Mouse (Mus musculus): ENCODE results near the gene Lrmda.

Lrmda gene

DNA sequence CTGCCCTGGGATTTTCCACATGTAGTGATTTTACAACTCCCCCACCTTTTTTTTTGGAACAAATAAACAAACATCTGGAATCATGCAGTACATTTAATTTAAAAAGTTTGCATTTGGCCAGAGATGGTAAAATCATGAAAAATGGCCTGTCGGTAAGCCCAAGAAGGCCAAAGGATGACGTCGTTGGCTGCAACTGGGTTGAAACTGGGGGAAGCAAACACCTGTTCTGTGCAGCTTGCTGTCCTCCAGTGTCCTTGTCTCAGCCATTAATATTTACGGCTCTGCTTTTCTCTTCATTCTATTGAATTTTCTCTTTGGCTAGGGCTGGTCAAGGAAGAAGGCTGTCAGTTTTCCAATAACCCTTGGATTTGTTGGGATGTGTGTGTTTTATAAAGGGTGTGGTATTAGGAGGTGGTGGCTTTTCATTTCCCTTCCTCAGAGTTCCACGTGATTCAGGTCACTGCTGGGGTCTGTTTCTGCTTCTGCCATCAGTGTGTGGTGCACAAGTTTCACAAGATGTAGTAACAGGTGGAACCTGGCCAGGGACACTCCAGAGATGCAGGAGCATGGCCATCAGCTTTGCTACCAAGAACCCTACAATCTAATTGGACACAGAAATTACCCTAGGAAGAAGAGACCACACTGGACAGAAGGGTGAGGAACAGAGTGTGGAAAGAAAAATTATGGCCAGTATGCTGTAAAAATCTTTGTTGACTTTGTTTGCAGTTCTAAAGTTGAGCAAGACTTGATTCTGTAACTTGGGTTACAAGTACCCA is 827.7 kb downstream of the Lrmda start:
- H3K4me1 ChIP-seq (replicated peaks; ENCODE audit: low read depth, low read length), result no peaks in the 10 kb centered on the region
- no peak for TF ChIP-seq NANOG (IDR thresholded peaks at IDR 0.05; ENCODE audit: borderline replicate concordance, low read length)
- TF ChIP-seq POU5F1 (IDR thresholded peaks at IDR 0.05; ENCODE audit: borderline replicate concordance, low read length), result no peak
- no peak for TF ChIP-seq CTCF (conservative IDR thresholded peaks at IDR 0.05; ENCODE audit: low read length)
- peaks cover 26% of the 10 kb centered on the region for H3K9me3 ChIP-seq (ENCODE audit: low read length)
- H3K36me3 ChIP-seq (ENCODE audit: insufficient read depth, low read length), result no peaks in the 10 kb centered on the region
- H3K27me3 ChIP-seq (ENCODE audit: insufficient read depth, low read length), result no peaks in the 10 kb centered on the region
- H3K4me3 ChIP-seq (replicated peaks; ENCODE audit: low read length), result no peak overlapping the region

- H3K4me1 ChIP-seq (replicated peaks; ENCODE audit: low read depth, low read length), result no peaks in the 10 kb centered on the region
These were observed 829.6 kb downstream of the Lrmda start for GRCm38 (mm10) chr14:22849108-22849507.

DNA sequence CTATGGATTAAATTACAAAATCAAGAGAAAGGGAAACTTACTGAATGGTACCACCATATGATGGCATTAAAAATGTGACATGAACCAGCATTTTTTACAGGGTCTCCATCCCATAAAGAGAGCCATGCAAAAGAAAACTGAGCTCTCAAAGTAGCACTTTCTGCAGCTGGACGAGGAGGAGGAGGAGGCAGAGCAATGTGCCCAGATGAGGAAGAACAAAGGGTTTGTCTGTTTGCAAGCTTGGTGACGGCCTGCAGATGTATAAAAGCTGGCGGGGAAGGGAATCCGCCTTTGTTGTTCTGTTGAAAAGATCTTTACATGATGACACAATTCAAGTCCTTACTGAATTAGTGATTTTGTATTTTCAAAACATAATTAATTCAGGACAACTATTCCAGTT is 841.1 kb downstream of the Lrmda start:
- no peaks in the 10 kb centered on the region for H3K9me3 ChIP-seq (ENCODE audit: low read length)
- H3K27me3 ChIP-seq (ENCODE audit: insufficient read depth, low read length), result no peaks in the 10 kb centered on the region
- TF ChIP-seq CTCF (conservative IDR thresholded peaks at IDR 0.05; ENCODE audit: low read length) (no peak), NANOG (IDR thresholded peaks at IDR 0.05; ENCODE audit: borderline replicate concordance, low read length) (no peak), POU5F1 (IDR thresholded peaks at IDR 0.05; ENCODE audit: borderline replicate concordance, low read length) (no peak)
- H3K4me3 ChIP-seq (replicated peaks; ENCODE audit: low read length), result no peak overlapping the region
- no peaks in the 10 kb centered on the region for H3K36me3 ChIP-seq (ENCODE audit: insufficient read depth, low read length)
- H3K4me1 ChIP-seq (replicated peaks; ENCODE audit: low read depth, low read length), result no peaks in the 10 kb centered on the region

More at GRCm38 (mm10) chr14:22849108-22849507, 829.6 kb downstream of the Lrmda start:
- no peaks in the 10 kb centered on the region for H3K36me3 ChIP-seq (ENCODE audit: insufficient read depth, low read length)
- no peak overlapping the region for H3K4me3 ChIP-seq (replicated peaks; ENCODE audit: low read length)
- no peaks in the 10 kb centered on the region for H3K27me3 ChIP-seq (ENCODE audit: insufficient read depth, low read length)
- TF ChIP-seq NANOG (IDR thresholded peaks at IDR 0.05; ENCODE audit: borderline replicate concordance, low read length), result no peak
- TF ChIP-seq CTCF (conservative IDR thresholded peaks at IDR 0.05; ENCODE audit: low read length), result no peak
- TF ChIP-seq POU5F1 (IDR thresholded peaks at IDR 0.05; ENCODE audit: borderline replicate concordance, low read length), result no peak
- peaks cover 26% of the 10 kb centered on the region for H3K9me3 ChIP-seq (ENCODE audit: low read length)

DNA sequence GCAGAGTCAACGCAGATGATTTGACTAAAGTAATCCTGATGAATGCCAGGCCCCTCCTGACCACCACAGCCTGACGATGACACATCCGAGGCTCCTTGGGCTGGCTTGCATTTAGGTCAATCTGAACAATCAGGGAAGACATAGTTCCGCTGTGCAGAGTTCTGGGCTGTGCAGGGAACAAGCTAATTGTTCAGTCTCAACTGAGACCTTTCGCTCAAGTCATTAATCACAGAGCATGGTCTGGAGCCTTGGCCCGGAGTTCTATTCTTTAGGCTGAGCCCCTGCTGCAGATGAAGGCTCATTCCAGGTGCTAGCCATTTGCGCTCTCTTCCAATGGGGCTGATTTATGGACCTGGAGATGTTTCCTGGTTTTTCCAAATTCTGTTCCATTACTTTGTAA is 844.6 kb downstream of the Lrmda start:
- H3K4me1 ChIP-seq (replicated peaks; ENCODE audit: low read depth, low read length), result no peaks in the 10 kb centered on the region
- TF ChIP-seq NANOG (IDR thresholded peaks at IDR 0.05; ENCODE audit: borderline replicate concordance, low read length) (no peak), CTCF (conservative IDR thresholded peaks at IDR 0.05; ENCODE audit: low read length) (no peak), POU5F1 (IDR thresholded peaks at IDR 0.05; ENCODE audit: borderline replicate concordance, low read length) (no peak)
- no peaks in the 10 kb centered on the region for H3K36me3 ChIP-seq (ENCODE audit: insufficient read depth, low read length)
- H3K27me3 ChIP-seq (ENCODE audit: insufficient read depth, low read length), result no peaks in the 10 kb centered on the region
- no peaks in the 10 kb centered on the region for H3K9me3 ChIP-seq (ENCODE audit: low read length)
- H3K4me3 ChIP-seq (replicated peaks; ENCODE audit: low read length), result no peak overlapping the region

DNA sequence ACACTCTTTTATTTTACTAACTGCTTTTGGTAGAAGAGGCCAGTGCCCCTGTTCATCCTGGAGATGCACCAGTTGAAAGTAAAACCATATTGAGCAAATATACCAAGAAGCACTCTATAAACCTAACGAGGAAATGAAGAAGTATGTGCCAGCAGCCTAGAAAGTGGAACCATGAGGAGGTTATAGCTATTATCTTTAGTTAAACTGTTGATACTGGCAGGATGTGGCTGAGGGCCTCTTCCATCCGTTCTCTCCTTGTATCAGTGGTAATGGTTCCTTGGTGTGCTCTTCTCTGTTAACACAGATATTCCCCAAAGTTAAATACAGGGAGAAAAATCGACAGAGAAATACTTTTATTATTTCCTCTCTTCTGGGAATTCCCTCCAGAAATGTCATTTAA is 855.1 kb downstream of the Lrmda start:
- Histone ChIP-seq H3K27me3 (ENCODE audit: insufficient read depth, low read length) (no peaks in the 10 kb centered on the region), H3K4me3 (replicated peaks; ENCODE audit: low read length) (no peak overlapping the region), H3K4me1 (replicated peaks; ENCODE audit: low read depth, low read length) (no peaks in the 10 kb centered on the region), H3K36me3 (ENCODE audit: insufficient read depth, low read length) (no peaks in the 10 kb centered on the region), H3K9me3 (ENCODE audit: low read length) (no peaks in the 10 kb centered on the region)
- TF ChIP-seq CTCF (conservative IDR thresholded peaks at IDR 0.05; ENCODE audit: low read length) (no peak), NANOG (IDR thresholded peaks at IDR 0.05; ENCODE audit: borderline replicate concordance, low read length) (no peak), POU5F1 (IDR thresholded peaks at IDR 0.05; ENCODE audit: borderline replicate concordance, low read length) (no peak)

- H3K36me3 ChIP-seq (ENCODE audit: insufficient read depth, low read length), result no peaks in the 10 kb centered on the region
- no peaks in the 10 kb centered on the region for H3K4me1 ChIP-seq (replicated peaks; ENCODE audit: low read depth, low read length)
- no peaks in the 10 kb centered on the region for H3K9me3 ChIP-seq (ENCODE audit: low read length)
- no peaks in the 10 kb centered on the region for H3K27me3 ChIP-seq (ENCODE audit: insufficient read depth, low read length)
- no peak for TF ChIP-seq CTCF (conservative IDR thresholded peaks at IDR 0.05; ENCODE audit: low read length)
- no peak for TF ChIP-seq NANOG (IDR thresholded peaks at IDR 0.05; ENCODE audit: borderline replicate concordance, low read length)
- TF ChIP-seq POU5F1 (IDR thresholded peaks at IDR 0.05; ENCODE audit: borderline replicate concordance, low read length), result no peak
- no peak overlapping the region for H3K4me3 ChIP-seq (replicated peaks; ENCODE audit: low read length)
These were observed 867.7 kb downstream of the Lrmda start for GRCm38 (mm10) chr14:22887182-22887581.

DNA sequence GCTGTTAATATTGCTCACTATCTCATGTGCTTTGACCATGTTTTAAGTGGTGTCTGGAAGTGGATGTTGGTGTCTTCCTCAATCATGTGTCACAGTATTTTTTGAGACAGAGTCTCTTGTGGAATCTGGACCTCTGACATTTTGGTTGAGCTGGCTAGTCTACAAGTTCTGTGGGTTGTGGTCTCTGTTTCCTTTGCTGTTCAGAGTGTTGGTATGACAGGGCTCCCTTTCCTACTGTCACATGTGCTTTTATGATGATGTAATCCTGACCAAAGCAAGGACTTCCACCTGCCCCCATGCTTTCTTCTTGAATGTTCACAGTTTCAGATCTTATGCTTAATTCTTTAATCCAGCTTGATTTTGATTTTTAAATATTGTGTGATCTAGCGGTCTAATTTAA is 879.8 kb downstream of the Lrmda start:
- H3K4me1 ChIP-seq (replicated peaks; ENCODE audit: low read depth, low read length), result no peaks in the 10 kb centered on the region

GRCm38 (mm10) chr14:22902116-22902515 is 882.6 kb downstream of the Lrmda start:
- Histone ChIP-seq H3K36me3 (ENCODE audit: insufficient read depth, low read length) (no peaks in the 10 kb centered on the region), H3K4me3 (replicated peaks; ENCODE audit: low read length) (no peak overlapping the region), H3K27me3 (ENCODE audit: insufficient read depth, low read length) (no peaks in the 10 kb centered on the region), H3K4me1 (replicated peaks; ENCODE audit: low read depth, low read length) (no peaks in the 10 kb centered on the region), H3K9me3 (ENCODE audit: low read length) (no peaks in the 10 kb centered on the region)
- TF ChIP-seq CTCF (conservative IDR thresholded peaks at IDR 0.05; ENCODE audit: low read length) (no peak), POU5F1 (IDR thresholded peaks at IDR 0.05; ENCODE audit: borderline replicate concordance, low read length) (no peak), NANOG (IDR thresholded peaks at IDR 0.05; ENCODE audit: borderline replicate concordance, low read length) (no peak)

More for the DNA sequence above, 879.8 kb downstream of the Lrmda start:
- Histone ChIP-seq H3K27me3 (ENCODE audit: insufficient read depth, low read length) (no peaks in the 10 kb centered on the region), H3K4me3 (replicated peaks; ENCODE audit: low read length) (no peak overlapping the region), H3K9me3 (ENCODE audit: low read length) (no peaks in the 10 kb centered on the region), H3K36me3 (ENCODE audit: insufficient read depth, low read length) (no peaks in the 10 kb centered on the region)
- no peak for TF ChIP-seq POU5F1 (IDR thresholded peaks at IDR 0.05; ENCODE audit: borderline replicate concordance, low read length)
- no peak for TF ChIP-seq CTCF (conservative IDR thresholded peaks at IDR 0.05; ENCODE audit: low read length)
- no peak for TF ChIP-seq NANOG (IDR thresholded peaks at IDR 0.05; ENCODE audit: borderline replicate concordance, low read length)

DNA sequence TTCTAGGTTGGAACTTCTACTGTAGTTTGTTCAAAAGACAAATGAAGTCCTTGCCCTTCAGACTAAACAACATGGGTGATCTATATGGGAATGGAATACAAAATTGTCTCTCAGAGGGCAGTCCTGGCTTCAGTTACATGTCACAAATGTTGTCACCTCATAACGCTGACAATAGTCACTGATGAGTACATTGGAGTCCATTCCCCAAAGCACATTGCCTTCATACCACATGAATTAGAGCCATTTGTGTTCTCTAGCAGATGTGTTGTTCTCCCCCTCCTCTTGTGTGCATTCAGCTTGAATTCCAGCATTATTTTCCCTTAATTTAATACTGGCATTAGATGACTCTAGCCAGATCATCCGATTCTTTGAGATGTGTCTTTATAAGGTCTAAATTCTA is 883.4 kb downstream of the Lrmda start:
- Histone ChIP-seq H3K4me3 (replicated peaks; ENCODE audit: low read length) (no peak overlapping the region), H3K4me1 (replicated peaks; ENCODE audit: low read depth, low read length) (no peaks in the 10 kb centered on the region), H3K36me3 (ENCODE audit: insufficient read depth, low read length) (no peaks in the 10 kb centered on the region), H3K27me3 (ENCODE audit: insufficient read depth, low read length) (no peaks in the 10 kb centered on the region), H3K9me3 (ENCODE audit: low read length) (no peaks in the 10 kb centered on the region)
- TF ChIP-seq CTCF (conservative IDR thresholded peaks at IDR 0.05; ENCODE audit: low read length) (no peak), NANOG (IDR thresholded peaks at IDR 0.05; ENCODE audit: borderline replicate concordance, low read length) (no peak), POU5F1 (IDR thresholded peaks at IDR 0.05; ENCODE audit: borderline replicate concordance, low read length) (no peak)
